ENCODE assay signal across 24 mouse cellular contexts in the genomic region with DNA sequence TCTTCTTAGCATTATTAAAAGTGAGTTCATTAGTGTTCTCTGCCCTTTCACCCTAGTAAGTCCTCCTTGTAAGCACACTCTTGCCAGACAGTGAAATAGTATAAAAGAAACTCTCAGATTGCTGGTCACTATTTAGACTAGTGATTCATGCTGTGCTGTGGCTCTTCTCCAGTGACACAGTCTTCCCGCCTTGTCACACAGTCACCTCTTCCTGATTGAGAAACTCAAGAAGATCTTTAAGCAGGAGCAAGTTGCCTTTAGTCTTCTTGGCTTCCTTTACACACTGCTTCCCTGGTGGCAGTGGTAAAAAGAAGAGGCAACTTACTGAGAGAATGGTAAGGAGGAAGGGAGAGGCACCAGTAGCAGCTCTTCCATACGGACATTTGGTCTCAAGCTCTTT. TPM values are rescaled to one million over a fixed set of nuclear protein-coding genes. Genes with fewer than 3 reads are reported as not detected.
DNase-seq lines count a peak whose midpoint lies in the region; ATAC-seq and TF ChIP-seq lines count a peak whose summit lies in the region.
"Had no signal": no experiment of that assay in that cellular context is flagged by ENCODE, and none has a peak within 500 bp of the region (broad histone marks: within the 10 kb centered on the region; RNA-seq: fewer than 3 reads in every experiment).

No protein-coding gene starts in this region.

- H3K9me3 ChIP-seq in lung, postnatal 0 days (ENCODE audit: low read length): no peaks in the 10 kb centered on the region
- H3K9me3 ChIP-seq in forebrain, embryonic 14.5 days (replicated peaks; ENCODE audit: control insufficient read depth, low read length): no peaks in the 10 kb centered on the region
- H3K9me3 ChIP-seq in forebrain, embryonic 11.5 days (ENCODE audit: control insufficient read depth, low read length): no peaks in the 10 kb centered on the region
- H3K9me3 ChIP-seq: embryonic facial prominence, embryonic 10.5 days; embryonic facial prominence, embryonic 12.5 days; forebrain, embryonic 10.5 days; forebrain, embryonic 13.5 days; G1E had no signal

- TF ChIP-seq EP300 in lung, postnatal 0 days (IDR thresholded peaks at IDR 0.05): no peak

- H3K4me3 ChIP-seq in lung, postnatal 0 days (ENCODE audit: low read depth, low read length): no peak overlapping the region
- no peak overlapping the region for H3K4me3 ChIP-seq in lung, adult 2 months (replicated peaks; ENCODE audit: extremely low read depth, low read depth, low read length)
- H3K4me3 ChIP-seq in forebrain, embryonic 14.5 days (ENCODE audit: low read depth, low read length): no peak overlapping the region
- H3K4me3 ChIP-seq in forebrain, embryonic 11.5 days (ENCODE audit: low read depth, low read length): no peak overlapping the region
- H3K4me3 ChIP-seq: embryonic facial prominence, embryonic 10.5 days; embryonic facial prominence, embryonic 12.5 days; forebrain, embryonic 10.5 days; forebrain, embryonic 13.5 days had no signal

- no peaks in the 10 kb centered on the region for H3K36me3 ChIP-seq in lung, postnatal 0 days (ENCODE audit: insufficient read depth, low read length)
- H3K36me3 ChIP-seq in forebrain, embryonic 14.5 days (ENCODE audit: control insufficient read depth, insufficient read depth, low read length): no peaks in the 10 kb centered on the region
- H3K36me3 ChIP-seq in forebrain, embryonic 11.5 days (ENCODE audit: control insufficient read depth, insufficient read depth, low read length): no peaks in the 10 kb centered on the region
- H3K36me3 ChIP-seq: embryonic facial prominence, embryonic 10.5 days; embryonic facial prominence, embryonic 12.5 days; forebrain, embryonic 10.5 days; G1E had no signal

- H3K27ac ChIP-seq in lung, postnatal 0 days (ENCODE audit: low read length): peak overlapping the region; percentile 26; the same call in 1 of the 2 replicates
- no peak overlapping the region for H3K27ac ChIP-seq in forebrain, embryonic 14.5 days (ENCODE audit: low read depth, low read length)
- H3K27ac ChIP-seq in forebrain, embryonic 11.5 days (ENCODE audit: low read depth, low read length): no peak overlapping the region
- H3K27ac ChIP-seq: embryonic facial prominence, embryonic 10.5 days; embryonic facial prominence, embryonic 12.5 days; forebrain, embryonic 10.5 days; forebrain, embryonic 13.5 days had no signal

- H3K4me1 ChIP-seq in lung, postnatal 0 days (ENCODE audit: insufficient read depth, low read depth, low read length): peaks cover 5% of the 10 kb centered on the region; the same call in 1 of the 2 replicates
- no peaks in the 10 kb centered on the region for H3K4me1 ChIP-seq in lung, adult 2 months (ENCODE audit: control insufficient read depth, insufficient read depth, low read length)
- H3K4me1 ChIP-seq in forebrain, embryonic 14.5 days (ENCODE audit: control insufficient read depth, insufficient read depth, low read length): no peaks in the 10 kb centered on the region
- no peaks in the 10 kb centered on the region for H3K4me1 ChIP-seq in forebrain, embryonic 11.5 days (replicated peaks; ENCODE audit: control insufficient read depth, insufficient read depth, low read length)
- H3K4me1 ChIP-seq: embryonic facial prominence, embryonic 10.5 days; embryonic facial prominence, embryonic 12.5 days; forebrain, embryonic 10.5 days; forebrain, embryonic 13.5 days had no signal

- no peaks in the 10 kb centered on the region for H3K27me3 ChIP-seq in lung, postnatal 0 days (replicated peaks; ENCODE audit: insufficient read depth, low read length)
- no peaks in the 10 kb centered on the region for H3K27me3 ChIP-seq in forebrain, embryonic 14.5 days (replicated peaks; ENCODE audit: control insufficient read depth, insufficient read depth, low read length)
- no peaks in the 10 kb centered on the region for H3K27me3 ChIP-seq in forebrain, embryonic 11.5 days (ENCODE audit: control insufficient read depth, insufficient read depth, low read length)
- H3K27me3 ChIP-seq: CH12.LX; embryonic facial prominence, embryonic 12.5 days; forebrain, embryonic 13.5 days; Patski had no signal

- WGBS in lung, postnatal 0 days: 77% methylated on average over 2 of the region's 2 CpGs
- 80% methylated on average over 2 of the region's 2 CpGs for WGBS in lung, adult 2 months
- WGBS in forebrain, embryonic 14.5 days: 85% methylated on average over 2 of the region's 2 CpGs
- 92% methylated on average over 2 of the region's 2 CpGs for WGBS in forebrain, embryonic 11.5 days

- DNase-seq in lung, postnatal 0 days (ENCODE audit: low spot score): no peak
- DNase-seq in lung, adult 2 months: no peak
- peak; percentile 86 for DNase-seq in adipocyte (ENCODE audit: low spot score)
- peak; percentile 64 for DNase-seq in fat pad, adult 2 months (ENCODE audit: extremely low read depth, low read depth, low spot score)
- no peak for DNase-seq in forebrain, embryonic 14.5 days (ENCODE audit: low spot score)
- no peak for DNase-seq in forebrain, embryonic 11.5 days (ENCODE audit: low spot score)
- DNase-seq: adrenal gland, postnatal 25 days; B cell, adult 2 months; cerebellum, adult 11-12 months; cerebellum, adult 2 months; cerebellum, adult 9-10 months; cerebellum, postnatal 10 days; cerebellum, postnatal 25 days had no signal

- ATAC-seq in lung, postnatal 0 days: no peak; the same call in 1 of the 2 replicates
- no peak for ATAC-seq in forebrain, embryonic 14.5 days
- no peak for ATAC-seq in granulocyte monocyte progenitor cell, adult 5-6 weeks (replicated peaks; ENCODE audit: poor library complexity, severe bottlenecking)
- ATAC-seq in forebrain, embryonic 11.5 days (replicated peaks; ENCODE audit: low FRiP score): no peak
- ATAC-seq: activated CD4-positive, CD25-positive, alpha-beta regulatory T cell, adult 4 months; CD4-positive, CD25-positive, alpha-beta regulatory T cell, adult 4 months; forebrain, embryonic 13.5 days; forebrain, embryonic 16.5 days; Patski had no signal

- TF ChIP-seq POLR2A in lung, adult 2 months (IDR thresholded peaks at IDR 0.05; ENCODE audit: borderline replicate concordance, extremely low read depth, low read depth, low read length): no peak

- H3K9ac ChIP-seq in lung, postnatal 0 days (replicated peaks; ENCODE audit: low read depth): no peak overlapping the region
- no peak overlapping the region for H3K9ac ChIP-seq in forebrain, embryonic 14.5 days (ENCODE audit: low read length)
- no peak overlapping the region for H3K9ac ChIP-seq in forebrain, embryonic 11.5 days (ENCODE audit: low read length)
- H3K9ac ChIP-seq: embryonic facial prominence, embryonic 12.5 days; forebrain, embryonic 13.5 days had no signal

- TF ChIP-seq CTCF in lung, postnatal 0 days (IDR thresholded peaks at IDR 0.05): no peak
- no peak for TF ChIP-seq CTCF in lung, adult 2 months (IDR thresholded peaks at IDR 0.05; ENCODE audit: insufficient read depth, low read length)

- H3K4me2 ChIP-seq in lung, postnatal 0 days (replicated peaks; ENCODE audit: low read depth, low read length): no peak overlapping the region
- no peak overlapping the region for H3K4me2 ChIP-seq in forebrain, embryonic 14.5 days (ENCODE audit: low read length)
- no peak overlapping the region for H3K4me2 ChIP-seq in forebrain, embryonic 11.5 days (ENCODE audit: low read depth, low read length, severe bottlenecking)
- H3K4me2 ChIP-seq: embryonic facial prominence, embryonic 12.5 days; forebrain, embryonic 13.5 days had no signal

RNA-seq across cellular contexts. Expression of a gene that starts 6.3 kb away (rescaled TPM):
- polyA plus RNA-seq in lung, postnatal 0 days (2015; fragmentation: Nextera tagmentation; extraction: Ambion mirVana): 21.4 and 23.5 TPM in 2 replicates
- 7.8 and 8.4 TPM in 2 replicates for polyA plus RNA-seq in lung, adult 2 months (2012; rRNA removed)
- 6.5 and 8.8 TPM in 2 replicates for polyA plus RNA-seq in forebrain, embryonic 14.5 days (2014; fragmentation: Nextera tagmentation; extraction: Ambion mirVana)
- 0.24 TPM in 1 of 2 replicates, not detected in the other for total RNA-seq in granulocyte monocyte progenitor cell, adult 5-6 weeks (2014; fragmentation: Nextera tagmentation)
- not detected in 2 replicates for total RNA-seq in granulocyte monocyte progenitor cell, adult 5-6 weeks (2017)
- 3.7 and 3.9 TPM in 2 replicates for polyA plus RNA-seq in forebrain, embryonic 11.5 days (2014; fragmentation: Nextera tagmentation; extraction: Ambion mirVana)
- polyA plus RNA-seq: activated CD4-positive, CD25-positive, alpha-beta regulatory T cell, adult 4 months; G1E had no signal

Comparison
In these comparisons a context has a peak if more than half of its experiments do, and no peak if none do; other contexts are left out.
1. DNase-seq: peak in adipocyte (single experiment) and fat pad, adult 2 months (single experiment); none in lung, postnatal 0 days (single experiment), lung, adult 2 months (single experiment), forebrain, embryonic 14.5 days (single experiment) and forebrain, embryonic 11.5 days (single experiment).